Mouse (Mus musculus): ENCODE results near the gene Cdk20.

DNA sequence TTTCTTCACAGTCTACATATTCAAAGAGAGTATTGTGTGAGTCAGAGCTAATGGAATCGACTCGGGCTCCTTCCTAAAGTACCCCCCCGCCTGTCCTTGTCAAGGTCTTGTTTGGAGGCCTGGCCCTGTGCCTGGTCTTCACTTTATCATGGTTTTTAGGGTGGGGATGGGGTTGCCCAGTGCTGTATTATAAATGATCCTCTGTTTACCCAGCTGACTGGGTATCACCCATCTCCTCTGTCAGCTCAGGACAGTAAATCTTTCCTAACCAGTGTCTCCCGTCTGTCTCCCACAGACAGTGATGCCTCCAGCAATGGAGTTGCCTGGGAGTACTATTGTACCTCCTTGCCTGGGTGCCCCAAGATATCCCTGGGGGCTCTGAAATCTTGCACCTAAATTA is 45.9 kb downstream of the Cdk20 start:
- TF ChIP-seq MAFK (IDR thresholded peaks at IDR 0.05; ENCODE audit: insufficient replicate concordance, low read length), result no peak
- TF ChIP-seq E2F4 (IDR thresholded peaks at IDR 0.05; ENCODE audit: insufficient replicate concordance, low read depth, low read length), result no peak
